Mouse (Mus musculus): ENCODE measurements around the gene Cd160. TPM values are rescaled to one million over a fixed set of nuclear protein-coding genes. Genes with fewer than 3 reads are reported as not detected.

The Cd160 gene
- not detected for total RNA-seq (2021)
- long read RNA-seq, experiment 1, result 0 reads
- long read RNA-seq, experiment 2, result 0 reads

DNA sequence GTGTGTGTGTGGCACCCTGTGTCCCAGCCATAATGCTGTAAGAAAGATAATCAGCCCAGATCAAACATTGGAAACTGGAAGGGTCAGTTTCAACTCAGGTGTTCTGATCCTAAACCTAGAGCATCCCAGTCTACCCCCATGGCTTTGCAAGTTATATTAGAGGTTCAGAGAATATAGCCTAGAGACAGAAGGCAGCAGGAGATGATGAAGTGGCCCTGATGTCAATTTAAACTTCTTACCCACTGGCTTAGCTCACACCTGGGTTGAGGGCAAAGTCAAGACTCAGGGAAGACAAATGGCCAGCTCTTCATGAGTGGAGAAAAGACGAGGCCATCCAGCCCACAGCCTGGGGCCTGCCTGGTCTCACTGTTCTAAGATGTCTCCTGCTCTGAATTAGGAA lies at the start of gene Cd160, which contains the start of gene Pdzk1:
Cd160 (minus strand) TSS at position 368 of the 400 bp plus-strand sequence.
Pdzk1 (plus strand) TSS at position 301 of the 400 bp plus-strand sequence.
- DNase-seq (ENCODE audit: low spot score in 2 of 2), result no peak

DNA sequence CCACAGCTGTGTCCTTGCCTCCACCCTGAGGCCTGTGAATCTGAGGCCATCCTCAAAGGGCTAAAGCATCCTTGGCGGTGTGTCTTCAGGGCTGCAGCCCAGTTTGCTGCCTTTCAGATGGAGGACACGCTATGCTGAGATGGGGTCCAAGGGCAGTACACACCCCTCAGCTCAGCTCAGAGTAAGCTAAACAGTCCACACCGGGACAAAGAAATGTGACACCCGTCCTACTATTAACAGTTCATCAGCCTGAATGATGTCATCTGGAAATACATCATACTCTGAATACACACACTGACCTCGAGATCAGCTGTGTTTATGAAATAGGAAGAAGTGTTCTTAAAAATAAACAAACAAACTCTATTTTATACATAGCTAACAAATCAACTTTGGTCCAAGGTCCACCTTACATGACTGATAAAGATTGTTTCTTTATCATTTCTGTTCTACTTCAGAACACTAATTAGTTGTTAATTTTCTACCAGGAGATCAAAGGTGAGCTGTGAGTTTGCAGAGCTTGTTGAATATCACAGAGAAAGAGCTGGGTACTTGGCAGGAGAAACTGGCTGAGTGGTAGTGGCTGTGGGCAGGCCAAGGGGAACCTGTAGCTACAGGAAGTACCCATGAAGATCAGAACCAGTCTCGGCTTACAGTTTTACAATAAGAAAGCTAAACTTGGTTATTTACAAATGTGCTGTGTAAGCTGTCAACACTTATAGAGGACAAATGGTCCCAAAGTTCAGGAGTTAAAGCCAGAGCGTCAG lies 45.8 kb upstream of the Cd160 start:
- DNase-seq (ENCODE audit: low spot score in 2 of 2), result no peak

GRCm38 (mm10) chr3:96872501-96872900 lies 43.4 kb upstream of the Cd160 start:
- DNase-seq (ENCODE audit: low spot score in 2 of 2), result no peak

DNA sequence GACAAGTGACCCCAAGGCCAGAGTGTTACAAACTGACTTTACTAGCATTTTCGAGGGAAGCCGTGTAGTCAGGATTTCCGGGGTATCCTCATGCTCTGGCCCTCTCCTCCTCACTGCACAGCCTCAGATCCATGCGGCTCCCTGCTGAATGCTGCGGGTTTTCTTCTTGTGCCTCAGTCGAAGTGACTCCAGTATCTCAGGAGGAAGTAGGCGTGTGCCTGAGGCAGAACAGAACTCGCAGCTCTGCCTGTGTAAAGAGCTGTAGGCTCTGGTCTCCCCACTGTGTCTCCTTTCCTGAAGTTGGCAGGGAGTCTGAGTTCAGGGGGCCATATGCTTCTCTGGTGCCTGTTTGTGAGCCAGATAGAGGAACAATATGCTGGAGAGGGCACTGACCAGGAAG lies 41.9 kb upstream of the Cd160 start:
- DNase-seq (ENCODE audit: low spot score in 2 of 2), result no peak

DNA sequence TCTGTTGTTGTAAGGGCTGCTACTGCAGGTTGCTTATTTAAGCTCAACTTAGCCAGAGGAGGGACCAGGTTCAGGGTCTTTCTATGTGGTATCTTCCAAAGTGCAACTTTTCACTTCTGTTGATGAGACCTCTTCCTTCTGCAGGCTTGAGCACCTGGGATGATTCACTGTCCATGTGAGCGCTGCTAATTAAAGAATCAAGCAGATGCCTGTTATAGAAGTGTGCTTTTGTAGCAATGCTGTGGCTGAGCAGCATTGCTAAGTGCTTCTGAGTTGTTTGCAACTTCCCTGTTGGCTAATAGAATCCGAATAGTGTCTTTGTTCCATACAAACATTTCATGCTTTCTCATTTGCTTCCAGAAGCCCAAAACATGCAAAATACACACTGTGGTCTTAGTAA lies 41.1 kb upstream of the Cd160 start:
- no peak for DNase-seq (ENCODE audit: low spot score in 2 of 2)

DNA sequence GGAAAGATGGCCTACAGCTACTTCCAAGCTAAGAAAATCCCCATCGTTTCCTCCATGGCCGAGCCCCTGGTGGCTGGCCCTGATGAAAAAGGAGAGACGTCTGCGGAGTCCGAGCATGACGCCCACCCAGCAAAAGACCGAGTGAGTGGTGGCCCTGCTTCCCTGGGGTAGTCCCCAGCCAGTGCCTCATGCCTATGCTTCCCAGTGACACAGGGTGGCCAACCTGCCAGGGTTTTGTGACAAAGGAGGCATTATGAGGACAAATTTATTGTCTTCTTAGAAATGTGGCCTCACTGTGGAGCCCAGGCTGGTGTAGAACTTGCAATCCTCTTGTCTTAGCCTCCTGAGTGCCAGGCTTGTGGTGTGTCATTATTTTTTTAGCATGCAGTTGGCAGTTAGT lies 39.9 kb upstream of the Cd160 start:
- DNase-seq (ENCODE audit: low spot score in 2 of 2), result no peak

DNA sequence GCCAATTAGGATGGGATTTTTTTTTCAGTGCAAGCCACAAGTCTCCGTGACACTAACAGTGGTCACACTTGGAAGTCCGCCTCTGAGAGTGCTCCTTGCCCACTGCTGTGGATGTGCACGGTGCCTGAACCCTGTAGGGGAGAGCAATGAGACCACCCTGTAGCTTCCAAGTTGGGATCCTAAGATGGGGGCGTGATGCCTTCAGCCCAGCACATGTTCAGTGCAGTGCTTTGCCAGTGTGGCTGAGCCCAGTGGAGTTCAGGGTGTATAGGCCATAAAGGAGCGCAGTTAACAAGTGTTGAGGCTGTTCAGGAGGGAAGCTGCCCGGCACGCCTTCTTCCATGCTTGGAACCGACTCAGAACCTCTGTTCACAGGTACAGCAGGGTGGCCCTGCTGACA lies 39.4 kb upstream of the Cd160 start:
- no peak for DNase-seq (ENCODE audit: low spot score in 2 of 2)

- DNase-seq (ENCODE audit: low spot score in 2 of 2), result no peak
These were observed 38.7 kb upstream of the Cd160 start for GRCm38 (mm10) chr3:96867863-96868262.

GRCm38 (mm10) chr3:96860498-96860897 lies 31.3 kb upstream of the Cd160 start:
- no peak for DNase-seq (ENCODE audit: low spot score in 2 of 2)

DNA sequence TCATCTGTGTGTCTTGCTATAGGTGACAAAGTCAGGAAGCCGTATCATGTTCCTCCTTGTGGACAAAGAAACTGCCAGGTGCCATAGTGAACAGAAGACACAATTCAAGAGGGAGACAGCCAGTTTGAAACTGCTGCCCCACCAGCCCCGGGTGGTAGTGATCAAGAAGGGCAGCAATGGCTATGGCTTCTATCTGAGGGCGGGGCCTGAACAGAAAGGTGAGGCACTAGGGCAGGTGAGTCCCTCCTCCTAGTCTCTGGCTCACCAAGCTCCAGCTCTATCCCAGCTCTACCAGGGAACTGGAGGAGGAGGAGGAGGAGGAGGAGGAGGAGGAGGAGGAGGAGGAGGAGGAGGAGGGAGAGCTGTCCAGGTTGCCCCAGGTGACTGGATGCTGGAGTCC lies 26.7 kb upstream of the Cd160 start:
- no peak for DNase-seq (ENCODE audit: low spot score in 2 of 2)

GRCm38 (mm10) chr3:96854376-96854775 lies 25.2 kb upstream of the Cd160 start:
- no peak for DNase-seq (ENCODE audit: low spot score in 2 of 2)

GRCm38 (mm10) chr3:96852561-96852960 lies 23.4 kb upstream of the Cd160 start:
- no peak for DNase-seq (ENCODE audit: low spot score in 2 of 2)

GRCm38 (mm10) chr3:96849168-96849727 lies 20.1 kb upstream of the Cd160 start:
- no peak for DNase-seq (ENCODE audit: low spot score in 2 of 2)

GRCm38 (mm10) chr3:96848470-96848869 lies 19.3 kb upstream of the Cd160 start:
- peak in 1 of 2 experiments; percentile 36 for DNase-seq (ENCODE audit: low spot score in 2 of 2)

DNA sequence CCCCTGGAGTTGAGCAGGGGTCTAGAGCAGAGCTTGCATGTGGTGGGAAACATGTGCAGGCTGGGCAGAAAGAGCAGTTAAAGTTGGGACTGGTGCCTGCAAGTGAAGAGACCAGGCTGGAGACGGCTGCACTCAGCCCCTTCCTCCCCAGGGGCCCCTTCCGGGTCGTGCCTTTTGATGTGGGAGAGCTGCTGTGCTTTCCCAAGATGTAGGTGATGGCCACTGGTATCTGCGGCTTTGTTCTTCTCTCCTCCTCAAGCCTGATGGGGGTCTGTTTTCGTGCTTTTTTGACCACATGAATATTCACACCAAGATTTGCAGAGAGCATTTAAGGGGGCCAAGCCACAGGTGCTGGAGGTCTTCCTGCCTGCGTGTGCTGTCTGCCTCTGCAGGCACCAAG lies 18.5 kb upstream of the Cd160 start:
- DNase-seq (ENCODE audit: low spot score in 2 of 2), result no peak

DNA sequence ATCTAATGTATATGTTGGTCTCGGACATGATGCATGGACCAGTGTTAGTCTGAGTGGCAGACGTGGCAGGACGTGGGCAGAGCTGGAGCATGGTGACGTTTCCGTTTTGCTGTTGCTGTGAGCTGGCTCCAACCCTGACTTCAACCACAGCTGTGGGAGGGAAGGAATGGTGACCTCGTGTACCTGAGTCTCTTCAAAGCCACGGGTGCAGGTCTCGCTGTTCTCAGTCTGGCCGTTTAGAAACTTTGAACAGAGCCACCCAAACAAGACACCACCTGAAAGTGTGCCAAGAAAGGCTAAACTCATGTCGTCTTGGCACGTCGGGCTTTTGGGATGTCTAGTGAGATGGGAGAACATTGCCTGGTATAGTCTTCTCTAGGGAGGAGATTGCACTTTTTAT lies 17.8 kb upstream of the Cd160 start:
- no peak for DNase-seq (ENCODE audit: low spot score in 2 of 2)

DNA sequence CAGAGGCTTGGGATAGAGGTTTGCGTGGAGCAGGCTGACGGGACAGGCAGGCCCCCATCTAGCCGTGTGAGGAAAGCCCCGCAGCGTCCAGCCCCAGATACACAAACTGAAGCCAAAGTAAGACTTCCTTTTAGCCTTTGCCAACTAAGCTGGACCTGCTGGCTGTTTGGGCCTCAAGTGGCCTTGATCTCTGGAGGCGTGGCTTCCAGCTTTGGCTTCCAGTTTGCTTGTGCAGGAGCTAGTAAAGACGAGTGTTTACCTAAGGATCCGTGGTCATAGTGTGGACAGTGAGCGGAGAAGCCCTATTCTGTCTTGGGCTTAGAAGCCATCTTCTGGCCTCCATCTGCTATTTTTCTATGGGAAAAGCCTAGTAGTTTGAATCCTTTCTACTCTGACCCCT lies 16.7 kb upstream of the Cd160 start:
- no peak for DNase-seq (ENCODE audit: low spot score in 2 of 2)

DNA sequence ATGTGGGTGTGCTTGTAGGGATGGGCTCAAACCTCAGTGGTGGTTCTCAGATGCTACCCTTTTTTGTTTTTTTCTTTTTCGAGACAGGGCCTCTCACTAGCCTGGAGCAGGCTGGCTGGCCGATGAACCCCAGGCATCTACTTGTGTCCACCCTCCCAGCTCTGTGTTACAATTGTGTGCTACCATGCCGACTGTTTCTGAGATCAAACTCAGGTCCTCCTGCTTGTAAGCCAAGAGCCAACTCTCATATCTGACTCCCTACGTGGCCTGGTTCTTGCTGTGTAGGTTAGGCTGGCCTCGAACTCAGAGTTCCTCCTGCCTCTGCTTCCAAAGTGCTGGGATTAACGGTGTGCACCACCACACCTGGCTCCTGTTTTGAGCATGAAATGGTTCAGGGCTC lies 16.0 kb upstream of the Cd160 start:
- DNase-seq (ENCODE audit: low spot score in 2 of 2), result no peak

DNA sequence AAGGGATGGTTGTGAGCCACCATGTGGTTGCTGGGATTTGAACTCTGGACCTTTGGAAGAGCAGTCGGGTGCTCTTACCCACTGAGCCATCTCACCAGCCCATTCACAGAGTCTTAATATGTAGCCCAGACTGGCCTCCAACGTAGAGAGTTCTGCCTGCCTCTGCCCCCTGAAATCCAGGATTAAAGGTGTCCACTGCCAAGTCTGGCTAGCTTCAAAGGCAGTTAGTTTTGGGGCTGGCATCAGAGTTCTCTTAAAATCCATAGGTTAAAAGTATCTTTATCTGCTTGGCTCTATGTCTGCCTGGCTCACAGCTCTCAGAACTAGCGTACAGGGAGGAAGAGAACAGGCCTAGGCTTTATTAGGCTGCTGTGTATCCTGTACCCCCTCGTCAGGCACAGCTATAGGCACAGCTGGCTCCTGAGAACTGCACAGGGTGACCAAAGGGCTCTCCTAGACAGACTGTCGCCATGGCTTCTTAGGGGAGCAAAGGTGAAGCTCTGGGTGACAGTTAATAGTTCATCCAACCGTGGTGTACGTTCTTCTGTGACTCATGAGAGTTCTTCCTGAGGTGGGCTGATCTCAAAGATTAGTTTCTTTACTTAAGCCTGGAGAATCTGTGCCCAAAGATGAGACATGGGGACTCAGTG lies 10.0 kb upstream of the Cd160 start:
- DNase-seq (ENCODE audit: low spot score in 2 of 2), result no peak

- DNase-seq (ENCODE audit: low spot score in 2 of 2), result no peak
These were observed 7.3 kb upstream of the Cd160 start for GRCm38 (mm10) chr3:96836414-96836813.

DNA sequence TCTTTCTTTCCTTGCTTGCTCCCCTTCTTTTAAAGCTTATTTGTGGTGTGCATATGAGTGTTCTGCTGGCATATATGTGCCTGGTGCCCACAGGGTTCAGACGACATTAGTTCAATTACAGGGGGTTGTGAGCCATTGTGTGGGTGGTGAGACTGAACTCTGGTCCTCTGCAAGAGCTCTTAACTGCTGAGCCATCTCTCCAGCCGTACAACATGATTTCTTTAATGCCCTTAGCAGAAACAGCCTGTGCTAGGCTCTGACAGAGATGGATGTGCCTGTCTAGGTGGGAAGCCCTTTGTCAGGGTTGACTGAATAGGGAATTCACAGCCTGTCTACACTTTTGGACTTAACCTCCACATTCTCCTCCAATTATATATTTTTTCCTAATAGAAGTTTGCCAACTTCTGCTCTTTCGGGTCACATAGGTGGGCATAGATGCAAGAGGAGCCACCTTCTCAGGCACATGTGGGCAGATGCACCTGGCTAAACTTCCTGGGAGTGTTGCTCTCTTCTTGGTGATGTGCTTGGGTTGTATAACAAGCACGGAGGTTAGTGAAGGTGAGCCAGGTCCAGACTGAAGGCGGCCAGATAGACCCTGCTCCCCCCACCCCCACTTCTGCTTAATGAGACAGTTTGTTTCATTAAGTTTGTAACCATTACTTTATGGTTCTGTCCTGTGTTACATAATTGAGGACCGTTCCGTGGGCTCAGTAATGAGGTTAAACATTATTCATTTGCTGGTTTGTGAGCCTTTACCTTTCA lies 5.6 kb upstream of the Cd160 start:
- DNase-seq (ENCODE audit: low spot score in 2 of 2), result no peak

DNA sequence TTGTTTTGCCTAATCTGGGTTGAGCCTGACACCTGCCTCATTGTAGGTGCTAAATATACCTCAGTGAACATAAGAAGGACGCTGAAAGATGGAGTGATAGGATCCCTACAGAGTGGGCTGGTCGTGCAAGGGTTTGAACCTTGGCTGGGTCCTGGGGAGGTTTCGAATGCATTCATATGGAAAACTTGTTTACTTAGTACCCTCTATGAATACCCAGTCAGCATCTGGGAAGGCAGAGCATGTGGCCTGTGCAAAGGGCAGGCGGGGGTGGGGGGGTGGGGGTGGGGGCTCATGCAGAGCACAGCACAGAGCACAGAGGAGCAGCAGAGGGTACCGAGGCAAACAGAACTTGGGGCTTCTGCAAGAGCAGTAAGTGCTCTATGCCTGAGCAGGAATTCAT lies 3.8 kb upstream of the Cd160 start:
- DNase-seq (ENCODE audit: low spot score in 2 of 2), result no peak
